Mouse (Mus musculus): Measurements from ENCODE around the gene Wasf2. TPM values are rescaled to one million over a fixed set of nuclear protein-coding genes. Genes with fewer than 3 reads are reported as not detected.

The Wasf2 gene
- polyA plus RNA-seq, 1 experiment from 2014 or later, result 77.4 TPM

- Histone ChIP-seq H3K27me3 (ENCODE audit: insufficient read depth, low read length) (no peaks in the 10 kb centered on the region), H3K4me1 (ENCODE audit: insufficient read depth, low read length) (peaks cover 45% of the 10 kb centered on the region), H3K4me2 (replicated peaks; ENCODE audit: low read depth, low read length) (peak overlapping the region; percentile 28; the same call in 1 of the 2 replicates), H3K36me3 (ENCODE audit: insufficient read depth, low read length) (no peaks in the 10 kb centered on the region), H3K9ac (replicated peaks; ENCODE audit: low read length) (peak overlapping the region; percentile 45), H3K9me3 (ENCODE audit: low read length) (peaks cover 4% of the 10 kb centered on the region), H3K27ac (ENCODE audit: low read length) (peak overlapping the region; percentile 79), H3K4me3 (ENCODE audit: low read length) (no peak overlapping the region)
- ATAC-seq (ENCODE audit: low FRiP score, low TSS enrichment), result no peak
- 8% methylated on average over 11 of the region's 11 CpGs for WGBS
These were observed 9.4 kb upstream of the Wasf2 start for GRCm38 (mm10) chr4:133120833-133121321.

- Histone ChIP-seq H3K4me1 (ENCODE audit: insufficient read depth, low read length) (peaks cover 40% of the 10 kb centered on the region), H3K36me3 (ENCODE audit: insufficient read depth, low read length) (no peaks in the 10 kb centered on the region), H3K9me3 (ENCODE audit: low read length) (peaks cover 4% of the 10 kb centered on the region), H3K27me3 (ENCODE audit: insufficient read depth, low read length) (no peaks in the 10 kb centered on the region), H3K9ac (replicated peaks; ENCODE audit: low read length) (no peak overlapping the region), H3K27ac (ENCODE audit: low read length) (no peak overlapping the region; the same call in 1 of the 2 replicates), H3K4me2 (replicated peaks; ENCODE audit: low read depth, low read length) (no peak overlapping the region), H3K4me3 (ENCODE audit: low read length) (no peak overlapping the region)
- ATAC-seq (ENCODE audit: low FRiP score, low TSS enrichment), result no peak
- 47% methylated on average over 1 of the region's 1 CpGs for WGBS
These were observed 8.9 kb upstream of the Wasf2 start for GRCm38 (mm10) chr4:133121416-133121815.

- no peak overlapping the region for H3K4me3 ChIP-seq (ENCODE audit: low read length)
- peaks cover 34% of the 10 kb centered on the region for H3K4me1 ChIP-seq (ENCODE audit: insufficient read depth, low read length)
- no peak overlapping the region for H3K4me2 ChIP-seq (replicated peaks; ENCODE audit: low read depth, low read length)
- H3K36me3 ChIP-seq (ENCODE audit: insufficient read depth, low read length), result no peaks in the 10 kb centered on the region
- no peak for ATAC-seq (ENCODE audit: low FRiP score, low TSS enrichment)
- H3K27me3 ChIP-seq (ENCODE audit: insufficient read depth, low read length), result no peaks in the 10 kb centered on the region
- 25% methylated on average over 5 of the region's 5 CpGs for WGBS
- H3K9me3 ChIP-seq (ENCODE audit: low read length), result peaks cover 4% of the 10 kb centered on the region
- peak overlapping the region; percentile 15; the same call in 1 of the 2 replicates for H3K27ac ChIP-seq (ENCODE audit: low read length)
- H3K9ac ChIP-seq (replicated peaks; ENCODE audit: low read length), result no peak overlapping the region
These were observed 8.2 kb upstream of the Wasf2 start for GRCm38 (mm10) chr4:133121974-133122637.

GRCm38 (mm10) chr4:133127079-133127478 is 3.2 kb upstream of the Wasf2 start:
- H3K4me2 ChIP-seq (replicated peaks; ENCODE audit: low read depth, low read length), result no peak overlapping the region

GRCm38 (mm10) chr4:133127894-133128293 is 2.4 kb upstream of the Wasf2 start:
- Histone ChIP-seq H3K4me1 (ENCODE audit: insufficient read depth, low read length) (peaks cover 33% of the 10 kb centered on the region), H3K4me2 (replicated peaks; ENCODE audit: low read depth, low read length) (no peak overlapping the region), H3K9ac (replicated peaks; ENCODE audit: low read length) (no peak overlapping the region), H3K27me3 (ENCODE audit: insufficient read depth, low read length) (no peaks in the 10 kb centered on the region), H3K4me3 (ENCODE audit: low read length) (no peak overlapping the region), H3K27ac (ENCODE audit: low read length) (peak overlapping the region; percentile 32; the same call in 1 of the 2 replicates), H3K36me3 (ENCODE audit: insufficient read depth, low read length) (no peaks in the 10 kb centered on the region), H3K9me3 (ENCODE audit: low read length) (peaks cover 4% of the 10 kb centered on the region)
- ATAC-seq (ENCODE audit: low FRiP score, low TSS enrichment), result no peak
- WGBS, result 62% methylated on average over 4 of the region's 4 CpGs

More at GRCm38 (mm10) chr4:133127079-133127478, 3.2 kb upstream of the Wasf2 start:
- Histone ChIP-seq H3K36me3 (ENCODE audit: insufficient read depth, low read length) (no peaks in the 10 kb centered on the region), H3K4me3 (ENCODE audit: low read length) (no peak overlapping the region), H3K9ac (replicated peaks; ENCODE audit: low read length) (no peak overlapping the region), H3K9me3 (ENCODE audit: low read length) (peaks cover 4% of the 10 kb centered on the region), H3K4me1 (ENCODE audit: insufficient read depth, low read length) (peaks cover 30% of the 10 kb centered on the region), H3K27me3 (ENCODE audit: insufficient read depth, low read length) (no peaks in the 10 kb centered on the region), H3K27ac (ENCODE audit: low read length) (peak overlapping the region; percentile 26; the same call in 1 of the 2 replicates)
- ATAC-seq (ENCODE audit: low FRiP score, low TSS enrichment), result no peak
- WGBS, result 70% methylated on average over 3 of the region's 3 CpGs

GRCm38 (mm10) chr4:133129391-133129790 is 914 bp upstream of the Wasf2 start:
- Histone ChIP-seq H3K9ac (replicated peaks; ENCODE audit: low read length) (peak overlapping the region; percentile 97), H3K27ac (ENCODE audit: low read length) (peak overlapping the region; percentile 81), H3K4me3 (ENCODE audit: low read length) (peak overlapping the region; percentile 98), H3K4me1 (ENCODE audit: insufficient read depth, low read length) (peaks cover 36% of the 10 kb centered on the region), H3K4me2 (replicated peaks; ENCODE audit: low read depth, low read length) (peak overlapping the region; percentile 76), H3K36me3 (ENCODE audit: insufficient read depth, low read length) (0 out of 2 replicates have a peak, but pooled peaks cover 6% of the 10 kb centered on the region), H3K27me3 (ENCODE audit: insufficient read depth, low read length) (no peaks in the 10 kb centered on the region), H3K9me3 (ENCODE audit: low read length) (peaks cover under 1% of the 10 kb centered on the region; the same call in 1 of the 2 replicates)
- no peak for ATAC-seq (ENCODE audit: low FRiP score, low TSS enrichment)
- WGBS, result 37% methylated on average over 11 of the region's 11 CpGs

- under 1% methylated on average over 17 of the region's 17 CpGs for WGBS
- no peak; the same call in 1 of the 2 replicates for ATAC-seq (ENCODE audit: low FRiP score, low TSS enrichment)
- Histone ChIP-seq H3K4me1 (ENCODE audit: insufficient read depth, low read length) (peaks cover 36% of the 10 kb centered on the region), H3K27ac (ENCODE audit: low read length) (peak overlapping the region; percentile 90), H3K27me3 (ENCODE audit: insufficient read depth, low read length) (no peaks in the 10 kb centered on the region), H3K9ac (replicated peaks; ENCODE audit: low read length) (peak overlapping the region; percentile 97), H3K4me3 (ENCODE audit: low read length) (peak overlapping the region; percentile 98), H3K9me3 (ENCODE audit: low read length) (no peaks in the 10 kb centered on the region), H3K36me3 (ENCODE audit: insufficient read depth, low read length) (0 out of 2 replicates have a peak, but pooled peaks cover 10% of the 10 kb centered on the region), H3K4me2 (replicated peaks; ENCODE audit: low read depth, low read length) (peak overlapping the region; percentile 76)
These were observed 811 bp downstream of the Wasf2 start for GRCm38 (mm10) chr4:133130890-133131741.

GRCm38 (mm10) chr4:133132027-133132426 is 1.7 kb downstream of the Wasf2 start:
- 0 out of 2 replicates have a peak, but pooled peaks cover 10% of the 10 kb centered on the region for H3K36me3 ChIP-seq (ENCODE audit: insufficient read depth, low read length)
- WGBS, result under 1% methylated on average over 6 of the region's 6 CpGs
- peaks cover 40% of the 10 kb centered on the region for H3K4me1 ChIP-seq (ENCODE audit: insufficient read depth, low read length)
- H3K9me3 ChIP-seq (ENCODE audit: low read length), result no peaks in the 10 kb centered on the region
- H3K9ac ChIP-seq (replicated peaks; ENCODE audit: low read length), result peak overlapping the region; percentile 97
- peak overlapping the region; percentile 98 for H3K4me3 ChIP-seq (ENCODE audit: low read length)
- H3K27me3 ChIP-seq (ENCODE audit: insufficient read depth, low read length), result no peaks in the 10 kb centered on the region
- peak overlapping the region; percentile 76 for H3K4me2 ChIP-seq (replicated peaks; ENCODE audit: low read depth, low read length)
- peak overlapping the region; percentile 90 for H3K27ac ChIP-seq (ENCODE audit: low read length)
- no peak for ATAC-seq (ENCODE audit: low FRiP score, low TSS enrichment)

GRCm38 (mm10) chr4:133136946-133137345 is 6.6 kb downstream of the Wasf2 start:
- ATAC-seq (ENCODE audit: low FRiP score, low TSS enrichment), result no peak
- no peak overlapping the region for H3K9ac ChIP-seq (replicated peaks; ENCODE audit: low read length)

More at GRCm38 (mm10) chr4:133136946-133137345, 6.6 kb downstream of the Wasf2 start:
- H3K4me3 ChIP-seq (ENCODE audit: low read length), result no peak overlapping the region
- peaks cover 19% of the 10 kb centered on the region; the same call in 1 of the 2 replicates for H3K36me3 ChIP-seq (ENCODE audit: insufficient read depth, low read length)
- no peak overlapping the region for H3K4me2 ChIP-seq (replicated peaks; ENCODE audit: low read depth, low read length)
- H3K4me1 ChIP-seq (ENCODE audit: insufficient read depth, low read length), result peaks cover 20% of the 10 kb centered on the region
- 69% methylated on average over 1 of the region's 1 CpGs for WGBS
- no peaks in the 10 kb centered on the region for H3K9me3 ChIP-seq (ENCODE audit: low read length)
- H3K27me3 ChIP-seq (ENCODE audit: insufficient read depth, low read length), result no peaks in the 10 kb centered on the region
- no peak overlapping the region for H3K27ac ChIP-seq (ENCODE audit: low read length)

All from kidney, embryonic 16.5 days (tissue).